Mouse (Mus musculus) megakaryocyte, embryonic 14.5 days (primary cell): Measurements from ENCODE around the gene Id1. TPM values are rescaled to one million over a fixed set of nuclear protein-coding genes. Genes with fewer than 3 reads are reported as not detected.

Experiments used
- H3K27me3 ChIP-seq: replicated peaks from 2 replicates; pipeline ENCODE3; 2012; ENCODE audit warnings: inconsistent platforms
- H3K36me3 ChIP-seq: replicated peaks from 2 replicates; pipeline ENCODE3; 2012; ENCODE audit warnings: low read length, inconsistent platforms, mixed read lengths
- H3K4me1 ChIP-seq: 2 replicates; pipeline ENCODE4 v1.6.1; 2012; ENCODE audit warnings: inconsistent platforms
- H3K4me3 ChIP-seq: replicated peaks from 2 replicates; pipeline ENCODE3; 2012; ENCODE audit warnings: moderate library complexity, mild to moderate bottlenecking, inconsistent platforms
- H3K9me3 ChIP-seq: 2 replicates; pipeline ENCODE4 v1.6.1; 2012; ENCODE audit warnings: inconsistent platforms
- FLI1 ChIP-seq: IDR thresholded peaks from 2 replicates; pipeline ENCODE4 v1.6.1; 2012; ENCODE audit warnings: low read length, inconsistent platforms, mixed read lengths
- GATA1 ChIP-seq: IDR thresholded peaks from 3 replicates; pipeline ENCODE4 v1.6.1; 2012; ENCODE audit warnings: mixed read lengths, low read length, inconsistent platforms, borderline replicate concordance
- polyA plus RNA-seq: library from polyadenylated mRNA; stranded (reverse); fragments of >175 nt; gene quantifications from 2 replicates; pipeline ENCODE4 v1.2.3, GENCODE M21; 2012; ENCODE audit warnings: low replicate concordance; ENCODE audit not compliant: insufficient read depth

The Id1 gene
- polyA plus RNA-seq: 9.3 and 45.9 TPM in 2 replicates

DNA sequence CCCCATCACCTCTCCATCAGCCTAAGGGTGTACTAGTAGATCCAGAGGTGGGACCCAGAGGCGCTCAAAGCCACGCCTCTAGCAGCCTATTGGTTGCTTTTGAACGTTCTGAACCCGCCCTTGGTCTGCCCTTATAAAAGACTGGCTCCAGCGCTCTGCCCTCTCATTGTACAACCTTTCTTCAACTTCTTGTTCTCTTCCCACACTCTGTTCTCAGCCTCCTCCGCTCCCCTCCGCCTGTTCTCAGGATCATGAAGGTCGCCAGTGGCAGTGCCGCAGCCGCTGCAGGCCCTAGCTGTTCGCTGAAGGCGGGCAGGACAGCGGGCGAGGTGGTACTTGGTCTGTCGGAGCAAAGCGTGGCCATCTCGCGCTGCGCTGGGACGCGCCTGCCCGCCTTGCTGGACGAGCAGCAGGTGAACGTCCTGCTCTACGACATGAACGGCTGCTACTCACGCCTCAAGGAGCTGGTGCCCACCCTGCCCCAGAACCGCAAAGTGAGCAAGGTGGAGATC lies at the start of gene Id1:
Id1 (plus strand) TSS at position 162 of the 512 bp plus-strand sequence.
- H3K36me3 ChIP-seq: no peaks in the 10 kb centered on the region
- peaks cover 85% of the 10 kb centered on the region for H3K4me1 ChIP-seq
- peaks cover 5% of the 10 kb centered on the region for H3K27me3 ChIP-seq
- TF ChIP-seq FLI1 (no peak), GATA1 (no peak)
- no peaks in the 10 kb centered on the region for H3K9me3 ChIP-seq
- peak within 1 kb of the TSS; percentile 97 for H3K4me3 ChIP-seq

DNA sequence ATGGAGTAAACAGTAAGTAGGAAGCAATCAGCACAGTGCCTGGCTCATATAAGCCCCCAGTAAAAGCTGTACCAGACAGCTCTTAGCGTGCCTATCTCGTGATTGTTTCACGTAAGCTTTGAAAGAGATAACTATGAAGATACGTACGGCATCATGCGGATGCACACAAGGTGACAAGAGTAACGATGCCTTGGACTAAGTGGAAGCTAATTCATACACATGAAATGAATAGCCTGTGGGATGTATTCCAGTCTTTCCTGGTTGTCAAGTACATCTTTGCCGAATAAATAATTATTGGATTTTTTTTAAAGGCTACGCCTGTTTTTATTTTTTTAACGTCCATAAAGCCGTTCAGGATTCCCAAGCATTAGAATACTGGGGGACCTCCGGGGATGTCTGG lies 49.7 kb upstream of the Id1 start:
- Histone ChIP-seq H3K27me3 (no peaks in the 10 kb centered on the region), H3K36me3 (peaks cover 98% of the 10 kb centered on the region), H3K4me3 (no peak overlapping the region), H3K4me1 (peaks cover 34% of the 10 kb centered on the region), H3K9me3 (no peaks in the 10 kb centered on the region)
- TF ChIP-seq GATA1 (no peak), FLI1 (no peak)

DNA sequence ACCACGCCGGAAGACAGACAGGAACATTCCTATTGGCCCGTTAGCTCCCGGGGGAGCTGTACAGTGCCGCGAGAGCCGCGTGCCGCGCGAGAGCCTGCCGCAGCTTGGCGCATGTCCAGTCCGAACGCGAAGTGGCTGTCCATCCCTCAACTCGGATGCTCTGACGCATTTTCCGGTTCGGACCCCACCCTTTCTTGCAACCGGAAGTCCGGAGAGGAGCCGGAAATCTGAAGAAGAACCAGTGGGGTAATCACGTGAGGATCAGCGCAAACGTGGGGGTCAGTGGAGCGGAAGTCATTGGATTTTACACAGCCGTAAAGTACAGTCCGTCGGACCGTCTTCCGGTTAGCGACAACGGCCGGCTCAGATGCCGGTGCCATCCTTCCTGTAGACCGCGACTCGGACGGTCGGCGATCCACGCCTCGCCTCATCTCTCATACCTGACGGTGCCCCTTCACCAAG lies 49.2 kb upstream of the Id1 start, which contains the start of gene Mcts2:
Mcts2 (plus strand) TSS at position 230 of the 462 bp plus-strand sequence.
- Histone ChIP-seq H3K27me3 (no peaks in the 10 kb centered on the region), H3K4me3 (peak within 1 kb of the TSS; percentile 83), H3K9me3 (no peaks in the 10 kb centered on the region), H3K4me1 (peaks cover 34% of the 10 kb centered on the region), H3K36me3 (peaks cover 98% of the 10 kb centered on the region)
- TF ChIP-seq GATA1 (no peak), FLI1 (no peak)

DNA sequence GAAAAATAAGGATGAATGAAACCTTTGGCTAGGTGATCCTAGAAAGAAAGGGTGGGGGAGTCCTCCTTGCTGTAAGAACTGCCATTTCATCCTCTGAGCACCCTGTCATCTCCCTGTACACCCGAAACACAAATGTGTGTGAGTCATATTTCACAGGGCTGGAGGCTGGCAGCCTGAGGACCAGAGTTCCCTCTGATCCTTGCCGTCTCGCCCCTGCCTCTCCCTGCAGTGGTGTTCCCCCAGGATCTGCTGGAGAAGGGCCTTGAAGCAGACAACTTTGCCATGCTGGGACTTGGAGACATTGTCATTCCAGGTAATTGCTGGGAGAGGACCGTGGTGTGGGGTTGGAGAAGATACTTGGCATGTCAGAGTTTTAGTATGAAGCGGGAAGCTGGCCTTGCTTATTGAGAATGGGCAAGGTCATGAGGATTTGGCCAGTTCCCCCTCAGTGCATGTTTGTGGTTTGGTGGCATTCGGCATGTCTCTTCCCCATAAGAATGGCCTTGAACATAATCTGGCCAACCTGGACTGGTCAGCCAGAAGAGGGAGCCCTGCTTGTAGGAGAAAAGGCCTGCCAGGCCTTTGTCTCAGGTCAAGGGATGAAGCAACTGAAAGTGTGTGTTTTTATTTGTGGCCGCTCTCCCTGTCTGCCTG lies 44.4 kb upstream of the Id1 start:
- TF ChIP-seq GATA1 (no peak), FLI1 (no peak)
- no peaks in the 10 kb centered on the region for H3K27me3 ChIP-seq
- no peaks in the 10 kb centered on the region for H3K9me3 ChIP-seq
- H3K4me3 ChIP-seq: no peak overlapping the region
- H3K36me3 ChIP-seq: peaks cover 94% of the 10 kb centered on the region
- H3K4me1 ChIP-seq: peaks cover 31% of the 10 kb centered on the region

DNA sequence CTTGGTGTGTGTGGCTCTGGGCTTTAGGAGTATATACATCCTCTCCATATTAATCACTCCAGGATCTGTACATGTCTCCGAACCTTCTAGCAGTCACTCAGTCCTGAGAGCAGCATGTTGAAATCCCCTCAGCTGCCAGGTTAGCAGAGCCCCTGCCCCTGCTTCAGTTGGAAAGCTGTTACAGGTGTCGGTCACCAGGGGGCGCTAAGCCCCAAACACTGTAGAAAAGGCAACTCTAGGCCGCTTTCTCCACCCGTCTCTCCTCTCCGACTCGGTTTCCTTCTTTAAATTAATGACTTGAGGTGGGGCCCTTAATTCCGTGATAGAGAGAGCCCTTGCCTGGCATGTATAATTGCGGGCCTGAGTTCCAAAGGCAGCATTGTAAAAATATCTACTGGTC lies 42.8 kb upstream of the Id1 start:
- Histone ChIP-seq H3K27me3 (no peaks in the 10 kb centered on the region), H3K36me3 (peaks cover 93% of the 10 kb centered on the region), H3K4me1 (peaks cover 40% of the 10 kb centered on the region), H3K9me3 (no peaks in the 10 kb centered on the region), H3K4me3 (peak overlapping the region; percentile 23)
- TF ChIP-seq GATA1 (no peak), FLI1 (no peak)

DNA sequence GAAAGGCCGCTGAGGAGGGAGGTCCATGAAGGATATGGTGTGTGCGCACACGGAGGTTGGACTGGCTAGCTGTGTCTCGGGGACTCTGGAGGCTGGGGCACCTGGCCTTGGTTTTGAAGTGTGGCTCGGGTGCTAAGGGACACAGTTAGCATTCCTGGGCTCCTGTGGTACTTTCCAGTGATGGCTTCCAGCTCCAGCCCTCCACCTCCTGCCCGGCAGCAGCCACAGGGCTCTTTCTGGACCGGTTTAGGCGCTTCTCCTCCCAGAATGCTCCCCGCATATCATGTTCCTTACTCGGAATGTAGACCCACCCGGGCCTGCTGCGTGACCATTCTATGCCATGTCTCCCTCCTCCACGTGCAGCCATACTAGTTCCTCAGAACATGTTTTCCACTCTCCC lies 42.3 kb upstream of the Id1 start:
- H3K27me3 ChIP-seq: no peaks in the 10 kb centered on the region
- no peak for TF ChIP-seq GATA1
- H3K4me3 ChIP-seq: peak overlapping the region; percentile 23
- H3K36me3 ChIP-seq: peaks cover 93% of the 10 kb centered on the region
- H3K4me1 ChIP-seq: peaks cover 40% of the 10 kb centered on the region
- no peaks in the 10 kb centered on the region for H3K9me3 ChIP-seq

DNA sequence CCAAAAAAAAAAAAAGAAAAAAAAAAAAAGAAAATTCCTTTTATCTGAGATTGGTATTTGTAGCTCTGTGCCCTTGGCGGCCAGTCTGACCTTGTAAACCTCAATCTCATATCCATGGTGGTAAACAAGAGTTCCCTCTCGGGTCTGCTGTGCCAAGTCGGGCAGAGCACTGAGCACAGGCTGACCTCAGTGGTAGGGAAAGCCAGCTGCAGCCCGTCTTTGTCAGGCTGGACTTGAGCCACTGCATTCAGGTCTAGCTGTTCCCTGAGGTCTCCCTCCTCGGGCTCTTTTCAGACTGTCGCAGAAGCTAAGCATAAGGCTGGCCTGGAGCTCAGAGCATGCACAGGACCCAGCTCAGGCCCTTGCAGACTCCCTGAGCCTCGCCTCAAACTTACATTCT lies 41.3 kb upstream of the Id1 start:
- Histone ChIP-seq H3K4me3 (no peak overlapping the region), H3K36me3 (peaks cover 93% of the 10 kb centered on the region), H3K9me3 (no peaks in the 10 kb centered on the region), H3K27me3 (no peaks in the 10 kb centered on the region), H3K4me1 (peaks cover 40% of the 10 kb centered on the region)
- TF ChIP-seq GATA1: no peak
- TF ChIP-seq FLI1: no peak

DNA sequence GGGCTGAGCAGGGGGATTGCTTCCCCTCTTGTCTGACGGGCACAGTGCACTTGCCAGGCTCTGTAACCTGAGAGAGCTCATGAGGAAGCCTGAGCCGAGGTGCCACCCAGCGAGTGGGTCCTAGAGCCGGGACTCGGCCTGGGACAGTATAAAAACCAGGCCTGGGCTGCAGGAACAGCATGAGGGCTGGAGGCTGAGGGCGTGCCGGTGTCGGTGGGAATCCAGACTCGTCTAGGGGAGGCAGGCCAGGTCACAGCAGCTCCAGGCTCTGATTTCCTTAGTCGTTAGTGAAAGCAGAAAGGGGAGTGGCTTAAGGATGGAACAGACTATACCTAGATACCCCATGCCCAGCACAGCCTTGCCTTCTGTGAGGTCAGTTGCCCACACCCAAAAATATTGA lies 40.0 kb upstream of the Id1 start:
- H3K9me3 ChIP-seq: peaks cover 3% of the 10 kb centered on the region
- no peak overlapping the region for H3K4me3 ChIP-seq
- peaks cover 40% of the 10 kb centered on the region for H3K4me1 ChIP-seq
- no peak for TF ChIP-seq GATA1
- no peak for TF ChIP-seq FLI1
- peaks cover 93% of the 10 kb centered on the region for H3K36me3 ChIP-seq
- no peaks in the 10 kb centered on the region for H3K27me3 ChIP-seq

DNA sequence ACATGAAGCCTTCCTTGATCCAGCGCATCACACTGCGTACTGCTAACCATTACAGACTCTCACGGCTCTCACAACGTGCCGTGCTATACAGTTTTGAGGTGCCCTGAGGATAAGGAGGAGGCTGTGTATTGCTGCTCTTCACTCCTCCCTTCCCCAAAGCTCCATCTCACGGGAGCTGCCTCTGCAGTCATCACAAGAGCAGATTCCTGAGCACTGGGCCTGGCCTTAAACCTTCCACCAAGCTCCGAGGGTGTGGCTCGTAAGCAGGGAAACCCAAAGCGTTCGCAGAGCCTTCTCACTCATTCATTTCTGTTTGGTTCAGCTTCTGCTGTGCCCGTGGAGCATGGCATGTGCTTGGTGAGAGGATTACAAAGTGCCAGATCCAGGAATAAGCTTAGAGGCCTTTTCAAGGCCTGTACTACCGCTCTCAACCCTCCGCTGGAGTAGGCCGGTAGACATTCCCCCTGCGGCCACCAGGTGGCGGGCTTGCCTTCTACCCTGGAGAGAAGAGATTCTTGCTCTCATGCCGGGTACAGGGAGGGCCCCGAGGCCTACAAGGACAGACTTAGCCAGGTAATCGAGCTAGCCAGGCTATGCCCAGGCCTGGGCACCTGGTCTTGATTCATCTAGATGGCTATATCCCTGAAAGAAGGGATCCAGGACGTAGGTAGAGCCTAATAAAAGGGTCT lies 39.4 kb upstream of the Id1 start:
- Histone ChIP-seq H3K27me3 (no peaks in the 10 kb centered on the region), H3K4me3 (no peak overlapping the region), H3K4me1 (peaks cover 40% of the 10 kb centered on the region), H3K9me3 (peaks cover 4% of the 10 kb centered on the region), H3K36me3 (peaks cover 93% of the 10 kb centered on the region)
- TF ChIP-seq GATA1: no peak
- TF ChIP-seq FLI1: no peak

DNA sequence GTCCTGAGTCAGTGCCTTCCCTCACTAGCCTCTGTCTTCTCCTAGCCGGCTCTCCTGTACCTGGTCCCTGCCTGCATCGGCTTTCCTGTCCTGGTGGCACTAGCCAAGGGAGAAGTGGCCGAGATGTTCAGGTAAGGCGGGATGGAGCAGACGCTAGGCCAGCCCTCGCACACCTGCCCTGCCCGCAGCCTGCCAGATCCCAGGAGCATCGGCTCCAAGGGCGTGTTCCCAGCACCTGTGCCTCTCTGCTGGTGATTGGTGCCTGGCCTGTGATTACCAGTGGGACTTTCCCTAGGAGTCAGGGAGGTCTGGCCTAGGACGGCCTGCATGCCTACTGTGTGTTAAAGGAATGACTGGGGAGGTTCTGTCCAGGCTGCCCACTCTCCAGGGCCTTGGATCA lies 35.9 kb upstream of the Id1 start:
- no peaks in the 10 kb centered on the region for H3K27me3 ChIP-seq
- H3K4me1 ChIP-seq: peaks cover 31% of the 10 kb centered on the region
- TF ChIP-seq FLI1 (no peak), GATA1 (no peak)
- H3K36me3 ChIP-seq: peaks cover 99% of the 10 kb centered on the region
- H3K9me3 ChIP-seq: peaks cover 4% of the 10 kb centered on the region
- no peak overlapping the region for H3K4me3 ChIP-seq
